Mouse (Mus musculus) hindbrain, embryonic 16.5 days (tissue): ENCODE results near the gene Lrrc46. TPM values are rescaled to one million over a fixed set of nuclear protein-coding genes. Genes with fewer than 3 reads are reported as not detected.
A peak's percentile ranks its signal among the peaks of the same experiment; 100 is the strongest.

Experiments
- ATAC-seq: fragments of 200-750 bp; cut with Nextera tagmentation; 2 replicates; pipeline ENCODE4 v1.8.0; 2017; ENCODE audit warnings: moderate TSS enrichment, moderate library complexity
- H3K27ac ChIP-seq: fragments of 300-500 bp; sonication (generic); 2 replicates; pipeline ENCODE4 v1.5.1; 2014; ENCODE audit warnings: low read depth, mild to moderate bottlenecking, control low read depth, low read length, moderate library complexity
- H3K27me3 ChIP-seq: fragments of 300-500 bp; sonication (generic); replicated peaks from 2 replicates; pipeline ENCODE4 v1.6.1; 2014; ENCODE audit warnings: low read length; ENCODE audit not compliant: control insufficient read depth, insufficient read depth
- H3K36me3 ChIP-seq: fragments of 300-500 bp; sonication (generic); 2 replicates; pipeline ENCODE4 v1.6.1; 2014; ENCODE audit warnings: mild to moderate bottlenecking, low read length, moderate library complexity, mixed read lengths; ENCODE audit not compliant: control insufficient read depth, insufficient read depth
- H3K4me1 ChIP-seq: fragments of 300-500 bp; sonication (generic); 2 replicates; pipeline ENCODE4 v1.6.1; 2014; ENCODE audit warnings: low read depth, low read length; ENCODE audit not compliant: control insufficient read depth, insufficient read depth
- H3K4me2 ChIP-seq: fragments of 300-500 bp; sonication (generic); 2 replicates; pipeline ENCODE4 v1.6.1; 2014; ENCODE audit warnings: mild to moderate bottlenecking, low read length, control low read depth, moderate library complexity
- H3K4me3 ChIP-seq: fragments of 300-500 bp; sonication (generic); 2 replicates; pipeline ENCODE4 v1.5.1; 2014; ENCODE audit warnings: mild to moderate bottlenecking, low read length, control low read depth, moderate library complexity
- H3K9ac ChIP-seq: fragments of 300-500 bp; sonication (generic); 2 replicates; pipeline ENCODE4 v1.6.1; 2014; ENCODE audit warnings: low read depth, mild to moderate bottlenecking, control low read depth, low read length, moderate library complexity
- H3K9me3 ChIP-seq: fragments of 300-500 bp; sonication (generic); 2 replicates; pipeline ENCODE4 v1.6.1; 2014; ENCODE audit warnings: mild to moderate bottlenecking, low read length, moderate library complexity; ENCODE audit not compliant: control insufficient read depth
- WGBS: fragments of 180-500 bp; shearing (Covaris S2); extraction: QIAGEN DNeasy Blood & Tissue Kit; methylation state at CpG from one replicate; pipeline ENCODE4 v1.1.7; 2014; 5-methylcytosine and 5-hydroxymethylcytosine counted together
- polyA plus RNA-seq: library from polyadenylated mRNA; unstranded; fragments of >200 nt; fragmentation: Nextera tagmentation; extraction: Ambion mirVana; gene quantifications from 2 replicates; pipeline ENCODE4 v1.2.1, GENCODE M21; 2015

Gene Lrrc46
- polyA plus RNA-seq, 1 experiment from 2014 or later: 3.4 TPM

- WGBS: under 1% methylated on average over 27 of the region's 27 CpGs
- peaks cover 78% of the 10 kb centered on the region for H3K27me3 ChIP-seq
- H3K36me3 ChIP-seq: no peaks in the 10 kb centered on the region
- peak overlapping the region; percentile 56 for H3K4me3 ChIP-seq
- ATAC-seq: no peak
- H3K27ac ChIP-seq: no peak overlapping the region
- H3K4me2 ChIP-seq: peak overlapping the region; percentile 72
- no peaks in the 10 kb centered on the region for H3K9me3 ChIP-seq
- H3K4me1 ChIP-seq: peaks cover 26% of the 10 kb centered on the region
- H3K9ac ChIP-seq: no peak overlapping the region
Measured at GRCm38 (mm10) chr11:97021121-97021765, 20.0 kb downstream of the Lrrc46 start.

- WGBS: 3% methylated on average over 13 of the region's 13 CpGs
- H3K9me3 ChIP-seq: no peaks in the 10 kb centered on the region
- H3K9ac ChIP-seq: no peak overlapping the region
- no peak overlapping the region for H3K27ac ChIP-seq
- H3K27me3 ChIP-seq: peaks cover 79% of the 10 kb centered on the region
- H3K4me1 ChIP-seq: peaks cover 20% of the 10 kb centered on the region
- H3K4me2 ChIP-seq: no peak overlapping the region
- peak overlapping the region; percentile 39 for H3K4me3 ChIP-seq
- no peak for ATAC-seq
- H3K36me3 ChIP-seq: no peaks in the 10 kb centered on the region
Measured at GRCm38 (mm10) chr11:97019345-97019708, 21.9 kb downstream of the Lrrc46 start.

- Histone ChIP-seq H3K27me3 (peaks cover 79% of the 10 kb centered on the region), H3K36me3 (no peaks in the 10 kb centered on the region), H3K9me3 (no peaks in the 10 kb centered on the region), H3K4me1 (peaks cover 20% of the 10 kb centered on the region), H3K27ac (no peak overlapping the region), H3K4me2 (peak overlapping the region; percentile 57), H3K4me3 (peak overlapping the region; percentile 39), H3K9ac (peak overlapping the region; percentile 48)
- no peak for ATAC-seq
- 1% methylated on average over 55 of the region's 68 CpGs for WGBS
Measured at GRCm38 (mm10) chr11:97018583-97019344, 22.4 kb downstream of the Lrrc46 start.

GRCm38 (mm10) chr11:97017696-97018582 is 23.3 kb downstream of the Lrrc46 start:
- Histone ChIP-seq H3K4me1 (peaks cover 20% of the 10 kb centered on the region), H3K27me3 (peaks cover 72% of the 10 kb centered on the region), H3K27ac (no peak overlapping the region), H3K4me2 (peak overlapping the region; percentile 57), H3K9ac (no peak overlapping the region), H3K4me3 (peak overlapping the region; percentile 39), H3K9me3 (no peaks in the 10 kb centered on the region), H3K36me3 (no peaks in the 10 kb centered on the region)
- WGBS: under 1% methylated on average over 36 of the region's 36 CpGs
- ATAC-seq: no peak

- no peak within 1 kb of the TSS for H3K27ac ChIP-seq
- no peak within 1 kb of the TSS for H3K9ac ChIP-seq
- no peaks in the 10 kb centered on the region; the same call in 1 of the 2 replicates for H3K4me1 ChIP-seq
- ATAC-seq: no peak
- H3K4me3 ChIP-seq: no peak within 1 kb of the TSS
- WGBS: 34% methylated on average over 8 of the region's 8 CpGs
- H3K36me3 ChIP-seq: no peaks in the 10 kb centered on the region
- peaks cover 30% of the 10 kb centered on the region for H3K27me3 ChIP-seq
- no peak within 1 kb of the TSS for H3K4me2 ChIP-seq
- H3K9me3 ChIP-seq: no peaks in the 10 kb centered on the region
Measured at GRCm38 (mm10) chr11:97013121-97013670, 28.0 kb downstream of the Lrrc46 start, which contains the start of gene Sp6. Gene Sp6, plus strand, starts transcription at chr11:97013394.

GRCm38 (mm10) chr11:97009198-97009790 is 31.9 kb downstream of the Lrrc46 start:
- no peak overlapping the region for H3K4me3 ChIP-seq
- H3K27me3 ChIP-seq: peaks cover 7% of the 10 kb centered on the region
- WGBS: 59% methylated on average over 8 of the region's 8 CpGs
- no peak overlapping the region for H3K4me2 ChIP-seq
- no peak for ATAC-seq
- H3K36me3 ChIP-seq: no peaks in the 10 kb centered on the region
- H3K9me3 ChIP-seq: no peaks in the 10 kb centered on the region
- H3K27ac ChIP-seq: no peak overlapping the region
- no peaks in the 10 kb centered on the region for H3K4me1 ChIP-seq
- no peak overlapping the region for H3K9ac ChIP-seq

- no peak for ATAC-seq
- 77% methylated on average over 9 of the region's 9 CpGs for WGBS
- no peaks in the 10 kb centered on the region for H3K9me3 ChIP-seq
- no peak overlapping the region for H3K4me2 ChIP-seq
- H3K4me1 ChIP-seq: no peaks in the 10 kb centered on the region
- H3K27me3 ChIP-seq: no peaks in the 10 kb centered on the region; the same call in none of the 2 replicates
- H3K4me3 ChIP-seq: no peak overlapping the region
- H3K9ac ChIP-seq: no peak overlapping the region
- no peaks in the 10 kb centered on the region for H3K36me3 ChIP-seq
- no peak overlapping the region for H3K27ac ChIP-seq
Measured at GRCm38 (mm10) chr11:97007093-97007794, 34.0 kb downstream of the Lrrc46 start.

- ATAC-seq: no peak
- H3K9me3 ChIP-seq: no peaks in the 10 kb centered on the region
- H3K36me3 ChIP-seq: no peaks in the 10 kb centered on the region
- no peak overlapping the region for H3K27ac ChIP-seq
- no peak overlapping the region for H3K4me3 ChIP-seq
- no peak overlapping the region for H3K4me2 ChIP-seq
- 36% methylated on average over 5 of the region's 5 CpGs for WGBS
- no peak overlapping the region for H3K9ac ChIP-seq
- H3K27me3 ChIP-seq: no peaks in the 10 kb centered on the region; the same call in 1 of the 2 replicates
- no peaks in the 10 kb centered on the region for H3K4me1 ChIP-seq
Measured at GRCm38 (mm10) chr11:97003170-97003569, 38.0 kb downstream of the Lrrc46 start.
